Mouse (Mus musculus): ENCODE measurements around the gene Nms. TPM values are rescaled to one million over a fixed set of nuclear protein-coding genes. Genes with fewer than 3 reads are reported as not detected.

Gene Nms
- polyA plus RNA-seq (2014; fragmentation: Illumina TruSeq; extraction: RNeasy Lipid Tissue Mini Kit (QIAGEN cat#74804); ENCODE audit: low read depth, low replicate concordance), result not detected

GRCm38 (mm10) chr1:38938849-38939248 is at the start of gene Nms:
Gene Nms (plus strand): TSS chr1:38939149.

GRCm38 (mm10) chr1:38897431-38898248 is 41.3 kb upstream of the Nms start, which contains the start of gene Chst10:
Gene Chst10 (minus strand): TSS chr1:38898161.

GRCm38 (mm10) chr1:38985308-38985707 is 46.4 kb downstream of the Nms start, which contains the start of gene Pdcl3:
Gene Pdcl3 (plus strand): TSS chr1:38985608.

Other genes with a start within 250 kb of the Nms start
- gene Lonrf2, start 102.4 kb upstream of the Nms start, polyA plus RNA-seq (2014; fragmentation: Illumina TruSeq; extraction: RNeasy Lipid Tissue Mini Kit (QIAGEN cat#74804); ENCODE audit: low read depth, low replicate concordance), result 2.2 TPM
- 1.2 TPM for gene Chst10, start 41.0 kb upstream of the Nms start, polyA plus RNA-seq (2014; fragmentation: Illumina TruSeq; extraction: RNeasy Lipid Tissue Mini Kit (QIAGEN cat#74804); ENCODE audit: low read depth, low replicate concordance)
- gene Pdcl3, start 46.5 kb downstream of the Nms start, polyA plus RNA-seq (2014; fragmentation: Illumina TruSeq; extraction: RNeasy Lipid Tissue Mini Kit (QIAGEN cat#74804); ENCODE audit: low read depth, low replicate concordance), result 100 TPM